Mouse (Mus musculus): ENCODE data around the gene Zfp428.

GRCm38 (mm10) chr7:24482208-24483020 is 24.4 kb upstream of the Zfp428 start:
- TF ChIP-seq ZC3H11A (IDR thresholded peaks at IDR 0.05; ENCODE audit: borderline replicate concordance, low read depth, low read length) (no peak), HCFC1 (IDR thresholded peaks at IDR 0.05; ENCODE audit: borderline replicate concordance, insufficient read depth, low read length) (no peak), CHD2 (IDR thresholded peaks at IDR 0.05; ENCODE audit: low read depth, low read length) (no peak)

All from ES-E14 (cell line).